Mouse (Mus musculus) cerebellum, adult 2 months (tissue): ENCODE measurements around the gene Olfr8.
"Not testable (repeated sequence)": the region's sequence is repeated elsewhere in the genome, so short reads cannot be mapped to it uniquely, and the experiment has no call there.

Experiments
- CTCF ChIP-seq: fragments of 200-500 bp; IDR thresholded peaks from 2 replicates; pipeline ENCODE4 v1.5.1; 2011; ENCODE audit warnings: low read depth, mild to moderate bottlenecking, control low read depth, low read length, moderate library complexity, borderline replicate concordance; ENCODE audit not compliant: insufficient read depth
- POLR2A ChIP-seq: fragments of 200-500 bp; IDR thresholded peaks from 2 replicates; pipeline ENCODE4 v1.6.1; 2011; ENCODE audit warnings: low read length, control low read depth, borderline replicate concordance; ENCODE audit not compliant: insufficient read depth

GRCm38 (mm10) chr10:78950336-78950735, at the start of gene Olfr8:
- not testable (repeated sequence) for TF ChIP-seq CTCF, POLR2A
